Mouse (Mus musculus) intestine, embryonic 14.5 days (tissue): ENCODE measurements at regions not wholly inside any gene's neighbourhood (a gene's known extent, or its start where the extent isn't known, plus 50 kb on each side); places are given as distances from the start of the nearest gene placed in this dataset.

ENCODE experiments used
- ATAC-seq: fragments of 200-750 bp; cut with Nextera tagmentation; replicated peaks from 2 replicates; pipeline ENCODE4 v1.8.0; 2017; ENCODE audit warnings: low read depth, moderate number of reproducible peaks, moderate TSS enrichment, moderate library complexity; ENCODE audit not compliant: low FRiP score, low TSS enrichment
- DNase-seq: peaks from one replicate; pipeline ENCODE4 v3.0.0-alpha.2; 2018; ENCODE audit warnings: low spot score
- H3K27ac ChIP-seq: fragments of 300-500 bp; sonication (generic); 2 replicates; pipeline ENCODE4 v1.5.1; 2014; ENCODE audit warnings: low read depth, mild to moderate bottlenecking, control low read depth
- H3K27me3 ChIP-seq: fragments of 300-500 bp; sonication (generic); replicated peaks from 2 replicates; pipeline ENCODE4 v1.6.1; 2014; ENCODE audit warnings: low read length, control low read depth; ENCODE audit not compliant: control insufficient read depth, insufficient read depth
- H3K36me3 ChIP-seq: fragments of 300-500 bp; sonication (generic); 2 replicates; pipeline ENCODE4 v1.6.1; 2014; ENCODE audit warnings: low read length, control low read depth; ENCODE audit not compliant: control insufficient read depth, insufficient read depth
- H3K4me1 ChIP-seq: fragments of 300-500 bp; sonication (generic); replicated peaks from 2 replicates; pipeline ENCODE4 v1.6.1; 2014; ENCODE audit warnings: low read length, control low read depth, mixed read lengths; ENCODE audit not compliant: control insufficient read depth, insufficient read depth
- H3K4me2 ChIP-seq: fragments of 300-500 bp; sonication (generic); 2 replicates; pipeline ENCODE4 v1.6.1; 2014; ENCODE audit warnings: low read length
- H3K4me3 ChIP-seq: fragments of 300-500 bp; sonication (generic); 2 replicates; pipeline ENCODE4 v1.5.1; 2014; ENCODE audit warnings: low read depth, low read length, control low read depth, mixed read lengths
- H3K9ac ChIP-seq: fragments of 300-500 bp; sonication (generic); 2 replicates; pipeline ENCODE4 v1.6.1; 2014; ENCODE audit warnings: mild to moderate bottlenecking, low read length
- H3K9me3 ChIP-seq: fragments of 300-500 bp; sonication (generic); 2 replicates; pipeline ENCODE4 v1.6.1; 2016; ENCODE audit warnings: low read length, control low read depth; ENCODE audit not compliant: control insufficient read depth
- WGBS: fragments of 180-500 bp; shearing (Covaris S2); extraction: QIAGEN DNeasy Blood & Tissue Kit; methylation state at CpG from one replicate; pipeline ENCODE4 v1.1.7; 2014; 5-methylcytosine and 5-hydroxymethylcytosine counted together

- DNase-seq (no peak), ATAC-seq (no peak)
- H3K36me3 ChIP-seq, result no peaks in the 10 kb centered on the region
- 55% methylated on average over 2 of the region's 2 CpGs for WGBS
- H3K4me1 ChIP-seq, result no peaks in the 10 kb centered on the region
- H3K4me2 ChIP-seq, result no peak overlapping the region
- H3K4me3 ChIP-seq, result no peak overlapping the region
- H3K9ac ChIP-seq, result no peak overlapping the region
- H3K27me3 ChIP-seq, result no peaks in the 10 kb centered on the region
- H3K9me3 ChIP-seq, result no peaks in the 10 kb centered on the region
- H3K27ac ChIP-seq, result no peak overlapping the region
These were observed 723.4 kb downstream of the Brinp3 start for GRCm38 (mm10) chr1:147217965-147218364.

GRCm38 (mm10) chr1:147219438-147219837 lies 724.9 kb downstream of the Brinp3 start:
- ATAC-seq, result no peak
- H3K4me2 ChIP-seq, result no peak overlapping the region
- H3K36me3 ChIP-seq, result no peaks in the 10 kb centered on the region

GRCm38 (mm10) chr1:147223232-147223925 lies 728.8 kb downstream of the Brinp3 start:
- Histone ChIP-seq H3K4me3 (no peak overlapping the region), H3K27me3 (no peaks in the 10 kb centered on the region), H3K9ac (no peak overlapping the region), H3K36me3 (no peaks in the 10 kb centered on the region), H3K27ac (no peak overlapping the region), H3K4me2 (no peak overlapping the region), H3K4me1 (no peaks in the 10 kb centered on the region), H3K9me3 (no peaks in the 10 kb centered on the region)
- no peak for ATAC-seq
- WGBS, result 68% methylated on average over 3 of the region's 3 CpGs
- no peak for DNase-seq

More at GRCm38 (mm10) chr1:147219438-147219837, 724.9 kb downstream of the Brinp3 start:
- WGBS, result 86% methylated on average over 2 of the region's 2 CpGs
- Histone ChIP-seq H3K27ac (no peak overlapping the region), H3K9ac (no peak overlapping the region), H3K4me1 (no peaks in the 10 kb centered on the region), H3K9me3 (no peaks in the 10 kb centered on the region), H3K27me3 (no peaks in the 10 kb centered on the region), H3K4me3 (no peak overlapping the region)
- DNase-seq, result no peak

- Histone ChIP-seq H3K36me3 (no peaks in the 10 kb centered on the region), H3K27ac (no peak overlapping the region), H3K9me3 (no peaks in the 10 kb centered on the region), H3K4me1 (no peaks in the 10 kb centered on the region), H3K4me2 (no peak overlapping the region), H3K9ac (no peak overlapping the region), H3K4me3 (no peak overlapping the region), H3K27me3 (no peaks in the 10 kb centered on the region)
- no peak for ATAC-seq
- 66% methylated on average over 3 of the region's 3 CpGs for WGBS
- DNase-seq, result no peak
These were observed 743.0 kb downstream of the Brinp3 start for GRCm38 (mm10) chr1:147237565-147237964.

GRCm38 (mm10) chr1:147239108-147239507 lies 744.5 kb downstream of the Brinp3 start:
- Histone ChIP-seq H3K9me3 (no peaks in the 10 kb centered on the region), H3K4me2 (no peak overlapping the region), H3K36me3 (no peaks in the 10 kb centered on the region), H3K4me3 (no peak overlapping the region), H3K4me1 (no peaks in the 10 kb centered on the region), H3K9ac (no peak overlapping the region), H3K27ac (no peak overlapping the region), H3K27me3 (no peaks in the 10 kb centered on the region)
- ATAC-seq (no peak), DNase-seq (no peak)
- WGBS, result 77% methylated on average over 3 of the region's 3 CpGs

- Histone ChIP-seq H3K4me1 (no peaks in the 10 kb centered on the region), H3K4me3 (no peak overlapping the region), H3K27ac (no peak overlapping the region), H3K9me3 (no peaks in the 10 kb centered on the region), H3K27me3 (no peaks in the 10 kb centered on the region), H3K36me3 (no peaks in the 10 kb centered on the region), H3K9ac (no peak overlapping the region), H3K4me2 (no peak overlapping the region)
- ATAC-seq (no peak), DNase-seq (no peak)
- WGBS, result 75% methylated on average over 1 of the region's 1 CpGs
These were observed 778.8 kb downstream of the Brinp3 start for GRCm38 (mm10) chr1:147273324-147273723.

- 86% methylated on average over 3 of the region's 3 CpGs for WGBS
- H3K4me1 ChIP-seq, result no peaks in the 10 kb centered on the region
- H3K4me3 ChIP-seq, result no peak overlapping the region
- H3K9me3 ChIP-seq, result no peaks in the 10 kb centered on the region
- DNase-seq (no peak), ATAC-seq (no peak)
- H3K36me3 ChIP-seq, result no peaks in the 10 kb centered on the region
- H3K27me3 ChIP-seq, result no peaks in the 10 kb centered on the region
- H3K4me2 ChIP-seq, result no peak overlapping the region
- no peak overlapping the region for H3K9ac ChIP-seq
- no peak overlapping the region for H3K27ac ChIP-seq
These were observed 796.6 kb downstream of the Brinp3 start for GRCm38 (mm10) chr1:147291119-147291518.

- H3K4me3 ChIP-seq, result no peak overlapping the region
- H3K27me3 ChIP-seq, result no peaks in the 10 kb centered on the region
- H3K9me3 ChIP-seq, result no peaks in the 10 kb centered on the region
- H3K4me2 ChIP-seq, result no peak overlapping the region
- no peak for DNase-seq
- H3K27ac ChIP-seq, result no peak overlapping the region
- no peaks in the 10 kb centered on the region for H3K4me1 ChIP-seq
- H3K36me3 ChIP-seq, result no peaks in the 10 kb centered on the region
- no peak for ATAC-seq
- WGBS, result 61% methylated on average over 1 of the region's 1 CpGs
- no peak overlapping the region for H3K9ac ChIP-seq
These were observed 814.7 kb downstream of the Brinp3 start for GRCm38 (mm10) chr1:147309246-147309645.

GRCm38 (mm10) chr1:147343276-147343953 lies 848.9 kb downstream of the Brinp3 start:
- Histone ChIP-seq H3K4me2 (no peak overlapping the region), H3K9me3 (no peaks in the 10 kb centered on the region), H3K36me3 (no peaks in the 10 kb centered on the region), H3K4me1 (no peaks in the 10 kb centered on the region), H3K27me3 (no peaks in the 10 kb centered on the region), H3K27ac (no peak overlapping the region), H3K4me3 (no peak overlapping the region), H3K9ac (no peak overlapping the region)
- ATAC-seq (no peak), DNase-seq (no peak)
- 91% methylated on average over 9 of the region's 9 CpGs for WGBS
